Mouse (Mus musculus) spleen, adult 2 months (tissue): ENCODE measurements around the gene 1110059G10Rik.

Source experiments
- CTCF ChIP-seq: fragments of 200-500 bp; IDR thresholded peaks from 2 replicates; pipeline ENCODE4 v1.5.1; 2011; ENCODE audit warnings: mild to moderate bottlenecking, inconsistent platforms; ENCODE audit not compliant: insufficient read depth, insufficient read length, insufficient replicate concordance; ENCODE audit errors: extremely low read depth
- POLR2A ChIP-seq: fragments of 200-500 bp; IDR thresholded peaks from 2 replicates; pipeline ENCODE4 v1.6.1; 2011; ENCODE audit warnings: low read depth, low read length, inconsistent platforms

DNA sequence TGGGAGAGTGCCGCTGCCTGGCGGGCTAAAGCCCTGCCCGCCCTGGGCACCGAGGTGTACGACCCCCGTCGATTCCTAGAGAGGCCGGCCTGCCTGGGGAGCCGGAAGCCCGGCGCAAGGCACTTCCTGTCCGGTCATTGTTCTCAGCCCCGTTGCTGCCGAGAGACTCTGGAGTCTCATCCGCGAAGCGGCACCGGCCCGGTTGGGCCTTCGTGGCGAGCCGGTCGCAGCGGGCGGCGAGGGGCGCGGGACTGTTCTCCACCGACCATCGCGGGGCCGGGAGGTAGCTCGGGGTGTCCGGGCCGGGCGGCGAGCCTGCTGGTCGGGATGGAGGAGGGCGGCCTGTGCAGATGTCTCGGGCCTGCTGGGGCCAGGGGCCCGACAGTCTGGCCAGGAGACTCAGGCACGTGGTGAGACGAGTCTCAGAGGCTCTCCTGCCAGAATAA, 27.8 kb downstream of the 1110059G10Rik start, which contains the start of gene Zfp105:
- TF ChIP-seq POLR2A (no peak), CTCF (no peak)
